Mouse (Mus musculus) left cerebral cortex, postnatal 10 days (tissue): ENCODE results near the gene Ctnnbip1. TPM values are rescaled to one million over a fixed set of nuclear protein-coding genes. Genes with fewer than 3 reads are reported as not detected.

Experiments
- DNase-seq, 2 experiments: peaks; one replicate each; pipeline ENCODE4 v3.0.0; 2021 to 2022; ENCODE audit warnings: low spot score in 2 of 2, mixed read lengths in 1 of 2; ENCODE audit errors: extremely low spot score in 1 of 2
- intact Hi-C: fragments of 180-260 bp; cut with DNase I; formaldehyde crosslinking; loops from one replicate; pipeline ENCODE4 v1.15.1; 2025
- total RNA-seq, 2 experiments: library from RNA; stranded (reverse); gene quantifications; 2 replicates each; pipeline ENCODE4 v1.2.3; 2021

Gene Ctnnbip1
- total RNA-seq, 2 experiments from 2014 or later, result 65.3 to 73.2 TPM

DNA sequence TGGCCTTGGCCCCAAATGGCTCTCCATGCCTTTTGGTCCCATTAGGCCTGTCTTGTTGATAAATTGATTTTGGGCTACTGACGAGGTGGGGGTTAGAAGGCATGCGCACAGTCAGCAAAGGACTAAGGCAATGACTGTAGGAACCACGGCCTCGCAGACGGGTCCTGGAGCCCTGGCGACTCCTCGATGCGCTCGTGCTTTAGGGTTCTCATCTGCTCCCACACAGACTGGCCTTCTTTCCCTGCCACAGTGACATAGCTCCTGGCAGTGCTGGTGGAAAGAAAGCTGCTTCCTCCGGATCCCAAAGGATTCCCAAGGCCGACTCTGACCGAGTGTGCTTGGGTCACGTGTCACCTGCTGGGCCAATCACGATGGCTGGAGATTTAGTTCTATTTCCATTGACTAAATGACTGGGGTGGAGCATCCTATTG, 56.4 kb downstream of the Ctnnbip1 start:
- intact Hi-C loops, result no loop called here
- DNase-seq, result no peak

DNA sequence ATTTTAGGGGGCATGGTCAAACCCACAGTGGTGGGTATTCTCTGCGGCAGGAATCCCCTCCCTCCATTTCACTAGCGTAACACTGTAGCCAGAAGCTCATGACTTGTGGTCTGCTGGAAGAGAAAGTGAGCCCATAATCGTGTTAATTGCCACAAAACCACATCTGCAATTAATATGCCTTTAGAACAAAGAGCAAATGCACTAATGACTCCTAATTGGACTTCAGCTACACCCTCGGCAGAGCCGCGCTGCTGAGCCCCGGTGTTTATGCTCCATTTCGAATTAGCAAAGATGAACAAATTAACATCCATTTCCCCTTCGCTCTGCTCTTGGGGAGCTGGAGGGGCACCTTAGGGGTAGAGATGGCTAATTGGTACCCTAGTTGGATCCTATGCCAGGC, 58.0 kb downstream of the Ctnnbip1 start:
- intact Hi-C loops, result no loop called here
- DNase-seq, result no peak

DNA sequence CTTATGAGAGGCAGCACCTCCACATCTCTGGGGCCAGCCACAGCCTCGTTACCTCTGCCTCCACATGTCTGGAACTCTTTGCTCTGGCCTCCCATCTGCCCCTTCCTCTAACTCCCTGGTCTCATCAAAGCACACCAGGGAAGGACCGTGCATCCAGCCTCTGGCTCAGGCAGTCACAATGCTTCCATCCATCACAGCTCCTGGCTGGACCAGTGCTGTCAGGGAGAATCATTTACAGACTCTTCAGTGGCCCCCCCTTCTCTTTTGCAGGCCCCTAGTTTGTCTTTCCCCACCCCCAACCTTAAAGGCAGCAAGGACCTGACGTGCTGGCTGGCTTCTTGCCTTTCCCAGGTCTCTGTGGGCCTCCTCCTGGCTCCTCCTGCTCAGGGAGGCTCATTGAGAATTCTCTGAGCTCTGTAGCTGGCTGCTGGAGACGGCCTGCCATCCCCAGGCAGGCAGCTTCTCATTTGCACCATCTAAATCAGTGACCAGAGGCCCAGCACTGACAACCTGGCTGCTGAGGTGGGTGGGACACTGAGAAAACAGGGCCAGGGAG, 59.0 kb downstream of the Ctnnbip1 start:
- no peak for DNase-seq
- intact Hi-C loops, result no loop called here

DNA sequence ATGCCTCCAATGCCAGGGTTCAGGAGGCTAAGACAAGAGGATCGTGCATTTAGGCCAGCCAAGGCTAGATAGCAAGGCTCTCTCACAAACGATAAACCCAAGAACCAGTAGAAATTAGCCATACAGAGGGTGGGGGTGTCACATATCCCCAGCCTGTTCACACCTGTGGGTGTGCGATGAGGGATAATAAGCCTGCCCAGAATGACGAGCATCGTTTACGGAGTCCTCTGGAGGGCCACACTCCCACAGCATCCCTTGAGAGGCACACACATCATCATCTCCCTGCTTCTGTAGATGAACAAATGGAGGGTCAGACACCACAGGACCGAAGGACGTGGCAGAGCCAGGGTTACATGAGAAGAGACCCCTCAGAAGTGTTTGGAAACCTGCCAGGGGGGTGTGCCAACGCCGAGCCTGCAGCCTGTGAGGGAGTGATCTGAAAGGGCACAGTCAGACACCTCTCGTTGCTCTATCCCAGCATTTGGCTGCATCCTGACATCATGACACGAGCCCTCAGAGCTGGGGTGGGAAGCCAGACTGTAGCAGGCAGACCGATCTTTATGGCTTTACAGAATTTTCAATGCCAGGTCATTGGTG, 60.1 kb downstream of the Ctnnbip1 start:
- DNase-seq, result no peak
- intact Hi-C loops, result no loop called here

- intact Hi-C loops, result no loop called here
- DNase-seq, result no peak
Observed at GRCm38 (mm10) chr4:149578831-149579230, 60.8 kb downstream of the Ctnnbip1 start.

DNA sequence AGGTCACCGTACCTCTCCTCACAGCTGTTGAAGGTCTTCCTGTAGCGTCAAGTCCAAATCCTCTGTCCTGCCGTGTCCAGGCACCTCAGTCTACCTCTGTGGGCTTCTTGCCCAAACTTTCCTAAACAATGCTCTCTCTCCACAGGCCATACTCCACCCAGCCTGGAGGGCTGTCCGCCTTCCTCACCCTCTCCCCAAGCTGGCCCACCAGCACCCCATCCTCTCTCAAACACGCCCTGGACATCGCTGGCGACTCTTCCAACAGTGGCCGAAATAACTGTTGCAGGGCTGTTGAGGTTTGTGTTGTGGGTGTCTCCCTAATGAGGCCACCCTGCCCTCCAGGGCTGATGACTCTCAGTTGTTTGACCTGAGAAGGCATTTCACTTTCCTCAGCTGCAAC, 67.2 kb downstream of the Ctnnbip1 start:
- DNase-seq, result no peak
- intact Hi-C loops, result no loop called here

DNA sequence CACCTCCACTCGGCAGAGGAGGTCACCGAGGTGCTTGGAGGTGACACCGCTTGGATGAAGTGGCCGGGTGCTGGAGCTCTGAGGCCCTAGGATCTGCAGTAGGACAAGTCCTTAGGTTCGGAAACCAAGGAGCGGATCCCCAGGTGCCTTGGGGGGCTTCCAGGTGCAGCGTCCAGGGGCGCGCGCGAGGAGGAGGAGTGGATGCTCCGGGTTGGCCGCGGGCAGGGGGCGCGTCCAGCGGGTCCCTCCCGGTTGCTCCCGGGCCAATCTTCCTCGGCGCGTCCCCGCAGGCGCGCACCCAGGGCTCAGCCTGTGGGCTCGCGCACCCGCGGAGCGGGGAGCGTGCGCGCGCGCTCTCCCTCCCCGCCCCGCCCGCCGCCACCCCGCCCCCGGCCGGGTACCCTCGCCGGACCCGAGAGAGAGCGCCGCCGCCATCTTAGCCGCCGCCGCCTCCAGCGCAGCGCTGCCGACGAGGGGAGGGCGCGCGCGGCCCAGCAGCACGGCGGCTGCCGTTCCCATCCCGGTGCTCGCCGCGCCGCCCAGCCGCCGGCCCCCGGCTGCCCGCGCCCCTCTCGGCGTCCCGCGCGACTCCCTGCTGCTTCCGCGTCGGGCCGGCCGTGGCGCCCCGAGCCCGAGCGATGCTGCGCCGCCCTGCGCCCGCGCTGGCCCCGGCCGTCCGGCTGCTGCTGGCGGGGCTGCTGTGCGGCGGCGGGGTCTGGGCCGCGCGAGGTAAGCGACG, 68.2 kb downstream of the Ctnnbip1 start, which contains the start of gene Clstn1:
Clstn1 (plus strand) TSS at position 425 of the 739 bp plus-strand sequence.
- intact Hi-C loops, result no loop called here
- DNase-seq, result peak; percentile 42 to 87

- peak; percentile 54 to 79 for DNase-seq
- intact Hi-C loops, result no loop called here
Observed at GRCm38 (mm10) chr4:149586783-149587595, 69.0 kb downstream of the Ctnnbip1 start.

DNA sequence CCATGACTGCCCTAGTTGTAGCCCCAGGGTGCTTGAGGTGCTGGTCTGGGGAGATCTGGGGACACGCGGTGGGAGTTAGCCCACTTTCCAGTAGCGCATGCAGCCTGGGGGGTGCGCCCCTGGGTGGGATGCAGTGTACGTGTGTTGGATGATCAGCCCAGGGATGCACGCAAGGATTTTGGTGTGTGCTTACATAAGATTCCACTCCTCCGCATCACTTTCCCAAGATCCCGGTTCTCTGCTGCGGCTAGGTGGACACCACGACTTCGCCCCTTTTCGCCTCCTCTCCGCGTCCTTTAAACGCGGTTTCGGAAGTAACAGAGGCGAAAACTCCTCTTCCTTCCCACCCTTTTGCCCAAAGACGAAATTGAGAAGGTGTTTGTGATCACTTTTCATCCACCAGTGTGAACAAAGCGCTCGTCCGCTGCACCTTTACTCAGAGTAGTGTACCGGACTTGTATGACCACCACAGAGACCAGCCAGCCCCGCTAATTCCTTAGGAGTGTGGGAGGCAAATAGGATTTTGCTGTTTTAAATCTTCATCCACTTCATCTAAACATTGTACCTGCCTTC, 69.6 kb downstream of the Ctnnbip1 start:
- intact Hi-C loops, result no loop called here
- DNase-seq, result no peak

- no peak for DNase-seq
- intact Hi-C loops, result no loop called here
Observed at GRCm38 (mm10) chr4:149590200-149590599, 72.2 kb downstream of the Ctnnbip1 start.

- intact Hi-C loops, result no loop called here
- DNase-seq, result no peak
Observed at GRCm38 (mm10) chr4:149591486-149591885, 73.5 kb downstream of the Ctnnbip1 start.

DNA sequence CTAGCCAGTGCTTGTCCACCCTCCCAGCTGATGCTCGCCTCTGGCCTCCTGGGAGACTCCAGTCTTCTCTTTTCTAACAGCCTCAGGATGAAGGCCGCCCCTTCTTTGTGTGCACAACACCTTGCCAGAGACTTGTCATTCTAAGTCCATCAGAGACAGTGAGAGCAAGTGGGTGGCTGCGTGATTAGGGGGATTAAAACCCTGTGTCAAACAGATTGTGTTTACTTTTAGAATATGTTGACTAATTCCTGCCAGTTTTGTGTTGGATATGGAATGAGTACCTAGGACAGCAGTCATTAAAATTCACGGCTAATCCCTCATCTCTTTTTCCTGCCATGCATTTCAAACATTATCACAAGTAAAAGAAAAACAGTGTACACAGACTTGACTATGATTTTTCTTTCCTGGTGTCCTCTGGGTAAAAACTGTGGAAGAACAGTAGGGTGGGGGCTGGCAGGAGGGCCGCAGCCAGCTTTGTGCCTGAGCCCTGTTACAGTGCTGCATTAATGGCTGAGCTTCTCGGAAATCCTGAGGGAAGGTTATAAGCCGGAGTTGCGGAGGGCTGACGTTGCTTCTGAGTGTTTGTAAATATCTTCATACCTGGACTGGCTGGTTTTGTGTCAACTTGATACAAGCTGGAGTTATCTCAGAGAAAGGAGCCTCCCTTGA, 77.0 kb downstream of the Ctnnbip1 start:
- intact Hi-C loops, result no loop called here
- DNase-seq, result no peak

GRCm38 (mm10) chr4:149597641-149598208, 79.7 kb downstream of the Ctnnbip1 start:
- peak in 1 of 2 experiments; percentile 45 for DNase-seq

DNA sequence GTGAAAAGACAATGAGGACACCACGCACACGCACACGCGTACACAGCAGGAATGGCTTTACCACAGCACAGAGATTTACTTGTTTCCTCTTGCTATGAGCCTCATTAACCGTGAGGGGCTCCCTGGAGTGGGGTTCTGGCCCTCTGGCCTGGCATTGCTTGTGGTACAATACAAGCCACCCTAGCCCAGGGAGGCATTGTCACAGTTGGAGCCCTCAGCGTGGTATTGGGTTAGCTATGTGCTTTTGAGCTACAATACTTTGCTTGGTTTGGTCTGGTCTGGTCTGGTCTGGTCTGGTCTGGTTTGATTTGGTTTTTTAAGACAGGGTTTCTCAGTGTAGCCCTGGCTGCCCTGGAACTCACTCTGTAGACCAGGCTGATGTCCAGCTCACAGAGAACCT, 81.5 kb downstream of the Ctnnbip1 start:
- no peak for DNase-seq
- intact Hi-C loops, result no loop called here

More at GRCm38 (mm10) chr4:149597641-149598208, 79.7 kb downstream of the Ctnnbip1 start:
- intact Hi-C loops, result no loop called here

- no peak for DNase-seq
- intact Hi-C loops, result no loop called here
Observed at GRCm38 (mm10) chr4:149600130-149600529, 82.1 kb downstream of the Ctnnbip1 start.

DNA sequence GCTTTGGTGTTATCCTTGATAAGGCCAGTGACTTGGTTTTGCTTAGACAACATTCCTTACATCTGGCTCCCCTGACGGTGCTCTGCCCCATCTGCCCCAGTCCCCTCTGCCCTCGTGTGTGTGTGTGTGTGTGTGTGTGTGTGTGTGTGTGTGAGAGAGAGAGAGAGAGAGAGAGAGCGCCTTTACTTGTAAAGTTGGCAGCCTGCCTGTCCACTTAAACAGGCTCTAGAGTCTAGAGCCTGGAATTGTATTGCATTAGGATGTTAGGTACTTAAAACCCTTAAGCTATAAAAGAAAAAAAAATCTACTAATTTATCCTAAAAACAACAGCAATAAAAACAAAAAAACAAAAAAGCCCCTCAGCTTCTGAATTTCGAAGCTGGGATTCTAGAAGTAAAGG, 83.4 kb downstream of the Ctnnbip1 start:
- intact Hi-C loops, result no loop called here

DNA sequence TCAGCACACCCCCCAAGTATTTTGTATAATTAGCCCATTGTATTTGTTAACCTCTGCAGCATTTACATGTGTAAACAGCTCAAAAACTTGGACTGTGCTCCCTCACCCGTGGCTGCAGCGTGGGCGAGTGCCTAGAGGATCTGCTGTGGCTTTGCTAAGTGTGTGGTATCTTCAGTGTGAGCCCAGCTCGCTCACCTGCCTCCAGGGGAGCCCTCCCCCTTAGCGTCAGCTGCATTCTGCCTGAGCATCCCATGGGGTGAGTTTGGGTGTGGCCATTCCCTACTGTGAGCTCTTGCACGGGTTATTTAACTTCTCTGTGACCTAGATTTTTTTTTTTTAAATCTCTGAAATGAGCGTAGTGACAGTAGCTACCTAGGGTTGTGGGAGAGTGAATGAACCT, 84.2 kb downstream of the Ctnnbip1 start:
- no peak for DNase-seq
- intact Hi-C loops, result no loop called here

More for the DNA sequence above, 83.4 kb downstream of the Ctnnbip1 start:
- DNase-seq, result no peak

DNA sequence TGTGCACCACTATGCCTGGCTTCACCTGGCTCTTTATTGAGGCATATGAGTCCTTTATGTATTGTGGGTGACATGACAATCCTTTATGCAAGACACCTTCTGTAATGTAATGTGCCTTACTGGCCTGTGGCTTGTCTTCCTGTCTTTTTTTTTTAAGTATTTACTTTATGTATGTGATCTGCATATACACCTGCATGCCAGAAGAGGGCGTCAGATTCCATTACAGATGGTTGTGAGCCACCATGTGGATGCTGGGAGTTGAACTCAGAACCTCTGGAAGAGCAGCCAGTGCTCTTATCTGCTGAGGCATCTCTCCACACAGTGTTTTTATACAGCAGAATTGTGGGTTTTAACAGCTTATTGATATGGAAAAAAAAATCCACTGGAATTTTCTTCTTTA, 85.8 kb downstream of the Ctnnbip1 start:
- DNase-seq, result no peak
- intact Hi-C loops, result no loop called here
